Mouse (Mus musculus) liver, embryonic 14.5 days (tissue): ENCODE results near the gene H2-T23.
"Not testable (repeated sequence)": the region's sequence is repeated elsewhere in the genome, so short reads cannot be mapped to it uniquely, and the experiment has no call there.

Source experiments
- CTCF ChIP-seq: IDR thresholded peaks from 2 replicates; pipeline ENCODE4 v1.5.1; 2016; ENCODE audit warnings: antibody characterized with exemption, low read depth, control low read depth
- EP300 ChIP-seq: IDR thresholded peaks from 2 replicates; pipeline ENCODE4 v1.6.1; 2016; ENCODE audit warnings: antibody characterized with exemption, low read depth

DNA sequence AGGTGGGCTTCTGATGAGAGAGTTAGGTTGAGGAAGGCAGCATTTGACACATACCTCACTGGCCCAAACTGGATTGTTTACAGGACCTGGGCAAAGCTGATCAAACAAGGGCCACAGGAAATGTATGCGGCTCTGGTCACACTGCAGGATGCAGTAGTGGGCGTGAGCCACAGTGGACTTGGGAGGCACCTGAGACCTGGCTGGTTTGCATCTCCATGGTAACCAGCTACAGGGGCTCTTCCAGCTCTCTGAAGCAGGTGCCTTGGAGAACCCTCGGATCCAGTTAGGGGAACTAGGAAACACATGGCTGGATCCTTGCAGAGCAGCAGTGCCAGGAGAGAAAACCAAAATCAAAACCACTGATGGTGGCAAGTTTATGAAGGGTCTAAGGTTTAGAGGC lies 1.9 kb upstream of the H2-T23 start:
- not testable (repeated sequence) for TF ChIP-seq CTCF, EP300
